Mouse (Mus musculus) adrenal gland, postnatal 36 days (tissue): ENCODE results near the gene Dpy30. TPM values are rescaled to one million over a fixed set of nuclear protein-coding genes. Genes with fewer than 3 reads are reported as not detected.

Experiments used
- DNase-seq, 2 experiments: peaks; one replicate each; pipeline ENCODE4 v3.0.0; 2021; ENCODE audit warnings: mixed read lengths in 1 of 2
- total RNA-seq, 2 experiments: library from RNA; stranded (reverse); gene quantifications; 2 replicates each; pipeline ENCODE4 v1.2.3; 2021

Gene Dpy30
- total RNA-seq, 2 experiments from 2014 or later: 71.2 to 87.3 TPM

DNA sequence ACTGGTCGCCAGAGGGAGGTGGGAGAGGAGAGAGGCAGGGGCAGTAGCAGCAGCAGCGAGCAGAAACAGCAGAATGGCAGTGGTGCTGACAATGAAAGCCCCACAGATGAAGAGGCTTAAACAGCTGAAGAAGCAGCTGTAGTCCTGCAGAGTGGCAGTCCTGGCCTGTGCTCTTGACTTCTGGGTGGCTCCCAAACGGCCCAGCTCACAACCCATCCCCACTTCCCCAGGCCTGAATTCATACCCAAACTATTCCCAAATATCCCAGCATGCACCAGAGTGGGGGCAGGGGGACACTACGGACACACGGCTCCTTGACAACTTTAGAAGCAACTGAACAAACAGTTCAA, 58.6 kb downstream of the Dpy30 start:
- DNase-seq: no peak

- no peak for DNase-seq
Measured at GRCm38 (mm10) chr17:74264333-74265155, 59.2 kb downstream of the Dpy30 start.

GRCm38 (mm10) chr17:74262415-74262814, 61.3 kb downstream of the Dpy30 start:
- DNase-seq: no peak

Other genes with a start within 250 kb of the Dpy30 start
- 100 to 1,000 TPM; 102 to 113 TPM for gene Memo1, start 28.4 kb downstream of the Dpy30 start, total RNA-seq
- 10 to 100 TPM; 32.2 to 32.8 TPM for gene Spast, start 15.0 kb upstream of the Dpy30 start, total RNA-seq
- 10 to 100 TPM; 22.8 to 28.2 TPM for gene Slc30a6, start 71.7 kb upstream of the Dpy30 start, total RNA-seq
- under 1 TPM; 0.50 to 0.69 TPM for gene Nlrc4, start 135.2 kb upstream of the Dpy30 start, total RNA-seq
- 100 to 1,000 TPM; 130 to 132 TPM for gene Yipf4, start 165.5 kb upstream of the Dpy30 start, total RNA-seq
- gene Birc6, start 204.4 kb upstream of the Dpy30 start, total RNA-seq: 100 to 1,000 TPM; 131 to 136 TPM